Mouse (Mus musculus): Measurements from ENCODE around the gene Txn1. TPM values are rescaled to one million over a fixed set of nuclear protein-coding genes. Genes with fewer than 3 reads are reported as not detected.

The Txn1 gene
- total and polyA plus RNA-seq, 2 experiments from 2014 or later: 96.5 to 352 TPM

- 94% methylated on average over 3 of the region's 3 CpGs for WGBS
- no peak overlapping the region for H3K4me3 ChIP-seq (ENCODE audit: low read depth, low read length)
- H3K9me3 ChIP-seq (ENCODE audit: low read length): no peaks in the 10 kb centered on the region
- no peaks in the 10 kb centered on the region for H3K27me3 ChIP-seq (ENCODE audit: insufficient read depth, low read length)
- H3K27ac ChIP-seq (ENCODE audit: low read depth, low read length): no peak overlapping the region
- no peak overlapping the region for H3K9ac ChIP-seq (replicated peaks; ENCODE audit: low read length, poor library complexity, severe bottlenecking)
- DNase-seq (ENCODE audit: low spot score) (no peak), ATAC-seq (ENCODE audit: low FRiP score) (no peak)
- H3K4me2 ChIP-seq (ENCODE audit: low read depth, low read length, poor library complexity, severe bottlenecking): no peak overlapping the region
- peaks cover 37% of the 10 kb centered on the region for H3K36me3 ChIP-seq (ENCODE audit: insufficient read depth, low read length)
- no peaks in the 10 kb centered on the region for H3K4me1 ChIP-seq (ENCODE audit: insufficient read depth, low read length)
- TF ChIP-seq CTCF (IDR thresholded peaks at IDR 0.05): no peak
Observed at GRCm38 (mm10) chr4:57952416-57952815, 3.8 kb downstream of the Txn1 start.

DNA sequence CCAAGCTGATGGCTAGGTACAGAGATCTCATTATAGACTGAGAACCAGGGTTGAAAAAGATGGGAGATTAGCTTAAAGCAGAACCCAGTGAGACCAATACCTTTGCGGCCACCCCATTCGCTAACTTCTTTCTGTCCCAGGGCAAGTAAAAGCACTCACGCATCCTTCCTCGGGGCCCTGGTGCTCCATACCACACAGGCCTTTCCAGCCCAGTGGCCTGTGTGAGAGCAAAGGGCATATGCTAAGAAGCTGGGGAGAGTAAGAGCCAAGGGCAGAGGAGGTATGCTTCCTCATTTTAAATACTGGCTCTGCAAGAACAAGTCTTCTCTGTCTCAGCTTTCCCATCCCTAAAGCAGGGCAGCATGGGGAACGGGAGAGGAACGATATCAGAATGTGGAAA, 6.3 kb downstream of the Txn1 start:
- Histone ChIP-seq H3K9me3 (ENCODE audit: low read length) (no peaks in the 10 kb centered on the region), H3K36me3 (ENCODE audit: insufficient read depth, low read length) (peaks cover 48% of the 10 kb centered on the region), H3K4me2 (ENCODE audit: low read depth, low read length, poor library complexity, severe bottlenecking) (no peak overlapping the region), H3K4me3 (ENCODE audit: low read depth, low read length) (no peak overlapping the region), H3K27me3 (ENCODE audit: insufficient read depth, low read length) (no peaks in the 10 kb centered on the region), H3K27ac (ENCODE audit: low read depth, low read length) (no peak overlapping the region), H3K9ac (replicated peaks; ENCODE audit: low read length, poor library complexity, severe bottlenecking) (no peak overlapping the region), H3K4me1 (ENCODE audit: insufficient read depth, low read length) (no peaks in the 10 kb centered on the region)
- no peak for ATAC-seq (ENCODE audit: low FRiP score)
- WGBS: 94% methylated on average over 6 of the region's 6 CpGs
- no peak for DNase-seq (ENCODE audit: low spot score)
- TF ChIP-seq CTCF (IDR thresholded peaks at IDR 0.05): no peak

DNA sequence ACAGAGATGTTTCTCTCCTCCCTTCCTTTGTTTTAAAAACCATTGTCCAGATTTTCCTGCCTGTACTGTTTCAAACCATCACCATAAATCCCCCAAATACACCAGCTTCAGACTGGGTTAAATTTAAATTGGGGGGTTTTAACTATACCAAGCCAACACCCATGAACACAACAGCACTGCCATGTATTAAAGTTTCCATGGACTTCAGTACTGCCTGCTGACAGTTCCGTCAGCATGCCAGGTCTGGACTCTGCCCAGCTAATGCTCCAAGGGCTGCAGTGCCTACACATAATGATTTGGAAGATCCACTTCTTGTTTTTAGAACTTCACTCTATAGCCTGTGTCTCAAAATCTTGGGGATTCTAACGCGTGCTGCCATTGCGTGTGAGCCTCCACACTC, 8.7 kb downstream of the Txn1 start:
- Histone ChIP-seq H3K4me2 (ENCODE audit: low read depth, low read length, poor library complexity, severe bottlenecking) (no peak overlapping the region), H3K4me3 (ENCODE audit: low read depth, low read length) (no peak overlapping the region), H3K9me3 (ENCODE audit: low read length) (no peaks in the 10 kb centered on the region), H3K9ac (replicated peaks; ENCODE audit: low read length, poor library complexity, severe bottlenecking) (no peak overlapping the region), H3K4me1 (ENCODE audit: insufficient read depth, low read length) (no peaks in the 10 kb centered on the region), H3K36me3 (ENCODE audit: insufficient read depth, low read length) (peaks cover 48% of the 10 kb centered on the region), H3K27me3 (ENCODE audit: insufficient read depth, low read length) (no peaks in the 10 kb centered on the region), H3K27ac (ENCODE audit: low read depth, low read length) (no peak overlapping the region)
- ATAC-seq (ENCODE audit: low FRiP score): no peak
- TF ChIP-seq CTCF (IDR thresholded peaks at IDR 0.05): no peak
- 96% methylated on average over 4 of the region's 4 CpGs for whole genome bisulfite sequencing
- no peak for DNase-seq (ENCODE audit: low spot score)

- H3K9me3 ChIP-seq (ENCODE audit: low read length): no peaks in the 10 kb centered on the region
- H3K36me3 ChIP-seq (ENCODE audit: insufficient read depth, low read length): peaks cover 48% of the 10 kb centered on the region
- no peak for DNase-seq (ENCODE audit: low spot score)
- 86% methylated on average over 10 of the region's 10 CpGs for WGBS
- no peak overlapping the region for H3K9ac ChIP-seq (replicated peaks; ENCODE audit: low read length, poor library complexity, severe bottlenecking)
- TF ChIP-seq CTCF (IDR thresholded peaks at IDR 0.05): no peak
- no peak overlapping the region for H3K27ac ChIP-seq (ENCODE audit: low read depth, low read length)
- H3K4me3 ChIP-seq (ENCODE audit: low read depth, low read length): no peak overlapping the region
- H3K27me3 ChIP-seq (ENCODE audit: insufficient read depth, low read length): no peaks in the 10 kb centered on the region
- ATAC-seq (ENCODE audit: low FRiP score): no peak
- H3K4me1 ChIP-seq (ENCODE audit: insufficient read depth, low read length): no peaks in the 10 kb centered on the region
- no peak overlapping the region for H3K4me2 ChIP-seq (ENCODE audit: low read depth, low read length, poor library complexity, severe bottlenecking)
Observed at GRCm38 (mm10) chr4:57947036-57947435, 9.2 kb downstream of the Txn1 start.

DNA sequence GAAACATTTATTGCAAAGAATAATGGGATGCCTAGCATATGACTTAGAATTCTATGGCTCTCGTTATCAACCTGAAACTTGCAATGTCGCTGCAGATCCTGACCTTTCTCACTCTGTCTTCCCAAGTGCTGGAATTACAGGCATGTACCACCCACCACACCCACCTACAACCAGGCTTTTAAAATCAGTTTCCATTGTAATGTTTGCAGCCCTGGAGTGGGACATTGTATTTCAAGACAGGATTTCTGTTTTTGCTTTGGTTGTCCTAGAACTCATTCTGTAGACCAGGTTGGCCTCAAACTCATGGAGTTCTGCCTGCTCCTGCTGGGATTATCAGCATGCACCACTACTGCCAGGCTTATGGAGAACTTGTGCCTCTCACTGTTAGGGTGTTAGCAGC, 13.3 kb downstream of the Txn1 start:
- Histone ChIP-seq H3K27me3 (ENCODE audit: insufficient read depth, low read length) (no peaks in the 10 kb centered on the region), H3K9me3 (ENCODE audit: low read length) (no peaks in the 10 kb centered on the region), H3K4me1 (ENCODE audit: insufficient read depth, low read length) (no peaks in the 10 kb centered on the region), H3K4me2 (ENCODE audit: low read depth, low read length, poor library complexity, severe bottlenecking) (no peak overlapping the region), H3K9ac (replicated peaks; ENCODE audit: low read length, poor library complexity, severe bottlenecking) (no peak overlapping the region), H3K36me3 (ENCODE audit: insufficient read depth, low read length) (peaks cover 12% of the 10 kb centered on the region), H3K4me3 (ENCODE audit: low read depth, low read length) (no peak overlapping the region), H3K27ac (ENCODE audit: low read depth, low read length) (no peak overlapping the region)
- TF ChIP-seq CTCF (IDR thresholded peaks at IDR 0.05): no peak
- DNase-seq (ENCODE audit: low spot score) (no peak), ATAC-seq (ENCODE audit: low FRiP score) (no peak)
- 94% methylated on average over 2 of the region's 2 CpGs for WGBS

GRCm38 (mm10) chr4:57940631-57941030, 15.6 kb downstream of the Txn1 start:
- Histone ChIP-seq H3K36me3 (ENCODE audit: insufficient read depth, low read length) (0 out of 2 replicates have a peak, but pooled peaks cover 3% of the 10 kb centered on the region), H3K27me3 (ENCODE audit: insufficient read depth, low read length) (no peaks in the 10 kb centered on the region), H3K4me1 (ENCODE audit: insufficient read depth, low read length) (no peaks in the 10 kb centered on the region), H3K4me3 (ENCODE audit: low read depth, low read length) (no peak overlapping the region), H3K4me2 (ENCODE audit: low read depth, low read length, poor library complexity, severe bottlenecking) (no peak overlapping the region), H3K27ac (ENCODE audit: low read depth, low read length) (no peak overlapping the region), H3K9me3 (ENCODE audit: low read length) (no peaks in the 10 kb centered on the region), H3K9ac (replicated peaks; ENCODE audit: low read length, poor library complexity, severe bottlenecking) (no peak overlapping the region)
- 95% methylated on average over 4 of the region's 4 CpGs for WGBS
- ATAC-seq (ENCODE audit: low FRiP score): no peak
- no peak for DNase-seq (ENCODE audit: low spot score)
- TF ChIP-seq CTCF (IDR thresholded peaks at IDR 0.05): no peak

Measured in midbrain, postnatal 0 days (tissue).